Mouse (Mus musculus): ENCODE measurements around the gene Cald1. TPM values are rescaled to one million over a fixed set of nuclear protein-coding genes. Genes with fewer than 3 reads are reported as not detected.

Gene Cald1
- polyA plus RNA-seq, 1 experiment: 895 TPM

GRCm38 (mm10) chr6:34613122-34613521, 14.8 kb downstream of the Cald1 start:
- DNase-seq (ENCODE audit: low spot score): no peak

- DNase-seq (ENCODE audit: low spot score): no peak
Observed at GRCm38 (mm10) chr6:34615419-34615818, 17.1 kb downstream of the Cald1 start.

DNA sequence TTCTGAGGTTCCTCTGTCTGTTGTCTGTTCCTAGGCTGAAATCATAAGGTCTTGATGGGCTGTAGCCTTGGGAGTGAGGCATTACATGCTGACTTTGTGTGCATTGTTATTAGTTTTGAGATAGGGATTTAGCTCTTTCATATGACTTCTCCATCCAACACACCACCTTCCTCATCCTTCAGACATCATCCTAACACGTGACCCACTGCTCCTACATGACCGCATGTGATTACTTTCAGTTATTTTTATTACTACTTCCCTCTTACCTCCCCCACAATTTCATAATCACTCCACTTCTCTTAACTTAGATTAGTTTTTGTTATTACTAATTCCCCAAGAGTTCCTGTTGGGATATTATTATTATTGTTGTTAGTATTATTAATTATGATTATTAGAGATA, 21.2 kb downstream of the Cald1 start:
- no peak for DNase-seq (ENCODE audit: low spot score)

- DNase-seq (ENCODE audit: low spot score): no peak
Observed at GRCm38 (mm10) chr6:34620242-34620641, 21.9 kb downstream of the Cald1 start.

GRCm38 (mm10) chr6:34622865-34623264, 24.6 kb downstream of the Cald1 start:
- no peak for DNase-seq (ENCODE audit: low spot score)

DNA sequence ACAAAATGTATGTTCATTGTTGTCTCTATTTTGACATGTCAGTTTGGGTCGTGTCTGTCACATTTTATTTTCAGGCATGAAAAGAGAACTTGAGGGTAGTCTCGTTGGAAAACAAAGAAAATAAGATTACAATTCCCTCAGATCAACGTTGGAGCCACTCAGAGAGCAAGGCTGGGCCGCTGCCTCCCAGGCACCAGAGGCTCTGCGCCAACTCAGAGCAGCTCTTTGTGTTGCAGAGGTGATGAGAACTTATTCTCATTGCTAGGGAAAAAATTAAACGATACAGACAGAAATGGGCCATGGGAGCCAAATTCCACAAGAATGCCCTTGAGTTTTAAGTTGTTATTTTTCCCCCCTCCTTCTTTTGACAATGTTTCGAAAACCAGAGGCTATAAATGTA, 25.0 kb downstream of the Cald1 start:
- DNase-seq (ENCODE audit: low spot score): no peak

DNA sequence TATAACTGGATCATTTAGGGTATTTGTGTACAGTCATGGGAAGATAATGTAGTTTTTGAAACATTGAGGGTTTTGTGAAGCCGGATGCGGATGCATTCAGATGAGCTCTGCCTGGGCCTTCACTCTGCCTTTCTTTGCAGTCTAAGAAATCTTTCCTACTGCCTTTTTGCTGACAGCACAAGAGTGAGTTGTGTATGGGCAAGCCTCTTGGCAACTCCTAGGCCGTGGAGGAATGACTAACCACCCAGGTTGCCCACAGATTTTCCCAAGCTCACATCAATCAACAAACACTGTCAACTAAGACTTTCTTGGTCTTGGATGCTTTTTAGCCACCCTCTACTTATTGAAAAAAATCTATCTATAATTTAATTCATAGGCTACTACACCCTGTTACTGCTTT, 26.2 kb downstream of the Cald1 start:
- no peak for DNase-seq (ENCODE audit: low spot score)

DNA sequence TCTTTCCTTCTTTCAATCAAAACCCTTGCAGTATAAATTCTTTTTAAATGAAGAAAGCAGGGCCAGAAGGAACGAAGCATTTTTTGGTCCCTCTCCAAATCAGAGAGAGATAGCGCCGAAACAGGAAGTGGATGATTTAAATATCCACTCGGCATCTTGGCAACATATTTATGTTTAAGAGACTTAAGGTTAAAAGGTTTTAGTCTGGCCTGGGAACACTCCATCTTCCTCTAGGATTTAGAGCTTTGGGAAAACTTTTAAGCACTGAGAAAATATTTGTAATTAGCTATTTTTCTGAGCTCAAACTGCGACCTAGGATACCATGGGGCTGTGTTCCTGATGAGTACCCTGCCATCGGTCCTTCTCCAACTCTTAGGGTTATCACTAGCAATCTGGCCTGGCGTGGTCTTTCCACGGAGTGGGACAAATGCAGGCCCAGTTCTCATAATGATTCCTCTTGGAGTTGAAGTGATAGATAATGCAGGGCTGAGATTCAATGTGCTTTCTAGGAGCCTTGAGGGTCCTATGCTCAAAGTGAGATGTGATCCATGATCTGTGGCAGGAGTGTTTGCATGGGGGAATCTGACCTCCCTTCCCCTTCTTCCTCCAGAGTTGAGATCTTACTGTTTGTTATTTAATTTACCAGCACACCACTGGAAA, 28.4 kb downstream of the Cald1 start:
- DNase-seq (ENCODE audit: low spot score): no peak

DNA sequence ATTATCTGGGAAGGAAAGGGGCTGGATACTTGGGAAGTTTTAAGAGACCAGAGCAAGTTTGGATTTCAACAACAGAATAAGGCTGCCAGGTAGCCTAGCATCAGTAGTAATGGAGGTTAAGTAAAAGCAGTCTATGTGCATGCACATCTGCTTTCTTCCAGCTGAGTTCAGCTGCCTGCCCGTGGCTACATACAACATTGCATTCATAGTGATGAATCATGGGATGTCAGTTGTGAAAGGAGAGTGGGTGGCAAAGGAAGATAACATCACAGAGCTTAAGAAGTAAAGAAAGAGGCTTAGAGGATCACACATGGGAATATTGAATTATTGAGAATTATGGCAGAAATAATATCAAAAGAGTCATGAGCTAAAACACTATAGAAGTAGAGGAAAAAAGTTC, 29.8 kb downstream of the Cald1 start:
- no peak for DNase-seq (ENCODE audit: low spot score)

DNA sequence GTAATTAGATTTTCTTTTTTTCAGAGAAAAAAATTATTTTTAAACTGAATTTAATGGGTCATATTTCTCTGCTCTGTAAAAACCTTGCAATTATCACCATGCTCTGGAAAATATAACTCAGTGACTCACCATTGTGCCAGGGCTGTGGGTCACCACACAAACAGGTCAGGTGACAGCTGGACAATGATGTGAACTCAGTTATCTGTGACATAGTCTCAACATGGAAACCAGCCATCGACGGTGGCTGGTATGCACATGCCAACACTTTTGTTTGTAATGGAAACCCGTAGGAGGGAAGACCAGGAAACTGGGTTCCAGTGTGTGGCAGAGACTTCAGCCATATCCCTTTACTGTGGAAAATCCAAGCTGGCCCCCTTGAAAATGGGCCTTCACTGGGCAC, 35.5 kb downstream of the Cald1 start:
- DNase-seq (ENCODE audit: low spot score): no peak

DNA sequence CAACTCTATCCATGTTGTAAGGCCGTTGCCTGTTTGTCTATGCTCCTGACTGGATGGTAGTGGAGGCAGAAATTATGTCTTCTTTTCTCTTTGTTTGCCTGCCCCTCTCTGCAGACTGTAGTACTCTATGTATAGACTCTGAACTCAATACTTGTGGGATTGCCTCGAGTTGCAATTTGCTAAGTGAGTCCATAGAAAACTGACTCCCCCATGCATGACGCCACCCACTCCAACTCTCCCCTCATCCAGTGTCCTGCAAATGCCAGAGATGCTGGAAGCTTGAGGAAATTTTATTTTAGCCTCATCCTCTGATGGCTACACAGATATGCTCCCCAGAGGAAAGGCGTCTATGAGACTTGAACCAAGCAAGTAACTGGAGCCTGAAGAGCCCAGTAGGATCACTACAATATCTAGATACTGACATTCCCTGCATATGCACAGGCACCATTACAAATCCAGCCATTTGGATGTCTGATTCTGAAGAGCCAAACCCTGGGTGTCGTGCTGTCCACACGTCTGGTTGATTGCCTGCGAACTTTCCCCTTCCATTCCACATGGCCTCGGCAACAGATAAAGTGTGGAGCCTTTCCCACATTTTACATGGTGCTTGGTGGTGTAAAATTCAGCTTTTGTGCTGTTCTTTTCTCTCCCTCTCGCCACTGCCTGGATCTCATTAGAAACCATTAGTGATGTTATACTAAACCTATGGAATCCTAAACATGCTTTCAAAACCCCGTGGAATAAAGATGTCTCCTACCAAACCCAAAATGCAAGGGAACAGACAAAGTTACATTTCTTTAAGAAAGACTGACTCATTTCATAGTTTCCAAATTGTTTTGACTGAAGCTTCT, 39.5 kb downstream of the Cald1 start:
- DNase-seq (ENCODE audit: low spot score): no peak

DNA sequence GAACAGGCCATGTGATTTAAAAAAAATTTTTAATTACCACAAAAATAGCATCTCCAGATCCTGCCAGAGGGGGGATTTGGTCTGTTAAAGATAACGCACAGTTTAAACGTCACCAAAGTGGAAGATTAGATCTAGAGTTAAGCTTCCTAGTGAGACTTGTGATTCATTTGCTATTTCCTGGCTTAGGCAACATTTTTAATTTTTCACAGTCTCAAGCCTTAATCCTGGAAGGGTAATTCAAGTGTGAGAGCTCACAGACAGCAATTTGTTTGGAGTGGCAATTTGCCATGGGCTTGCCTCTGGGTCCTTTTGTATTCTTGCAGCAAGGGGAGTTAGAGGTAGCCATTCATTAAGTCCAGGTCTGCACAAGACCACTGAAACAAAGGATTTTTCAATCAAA, 40.4 kb downstream of the Cald1 start:
- DNase-seq (ENCODE audit: low spot score): no peak

GRCm38 (mm10) chr6:34640226-34640625, 41.9 kb downstream of the Cald1 start:
- DNase-seq (ENCODE audit: low spot score): no peak

- no peak for DNase-seq (ENCODE audit: low spot score)
Observed at GRCm38 (mm10) chr6:34641081-34641480, 42.8 kb downstream of the Cald1 start.

- DNase-seq (ENCODE audit: low spot score): no peak
Observed at GRCm38 (mm10) chr6:34642075-34642547, 43.8 kb downstream of the Cald1 start.

- no peak for DNase-seq (ENCODE audit: low spot score)
Observed at GRCm38 (mm10) chr6:34648017-34648787, 49.9 kb downstream of the Cald1 start.

- no peak for DNase-seq (ENCODE audit: low spot score)
Observed at GRCm38 (mm10) chr6:34651298-34651697, 53.0 kb downstream of the Cald1 start.

DNA sequence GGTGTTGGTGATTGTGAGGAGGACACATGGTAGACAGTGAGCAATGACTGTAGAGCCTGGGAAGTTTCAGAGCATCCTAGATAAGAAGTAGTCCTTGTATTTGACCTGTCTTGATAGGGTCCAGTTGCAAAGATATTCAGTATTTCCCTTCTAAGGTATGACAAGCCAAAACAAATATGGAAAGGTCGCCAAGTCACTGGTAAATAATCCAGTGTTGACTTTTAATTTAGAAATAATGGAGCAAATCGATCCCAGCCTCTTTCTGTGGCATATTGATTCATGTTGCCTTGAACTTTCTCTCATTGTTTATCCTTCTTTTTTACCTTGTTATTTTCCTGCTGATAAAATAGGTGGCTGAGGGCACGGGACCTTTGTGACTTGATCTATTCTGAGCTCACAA, 57.4 kb downstream of the Cald1 start:
- DNase-seq (ENCODE audit: low spot score): no peak

DNA sequence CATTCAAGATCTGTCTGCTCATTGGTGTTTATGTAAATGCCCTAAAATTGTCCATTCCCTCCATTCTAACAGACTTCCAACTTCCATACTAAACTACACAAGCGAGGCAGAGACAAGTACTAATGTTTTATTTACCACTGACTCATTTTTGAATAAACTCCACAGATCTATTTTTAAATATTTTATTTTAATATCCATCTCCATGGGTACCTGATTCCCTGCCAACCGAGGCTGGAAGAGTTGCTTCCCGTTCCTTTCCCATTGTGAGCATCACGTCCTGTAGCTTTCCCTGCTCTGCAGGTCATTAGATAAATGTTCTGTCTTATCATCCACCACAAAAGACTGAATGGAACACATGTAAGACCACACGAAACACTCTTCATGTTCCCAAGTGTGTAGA, 60.5 kb downstream of the Cald1 start:
- DNase-seq (ENCODE audit: low spot score): no peak

- DNase-seq (ENCODE audit: low spot score): no peak
Observed at GRCm38 (mm10) chr6:34660724-34661123, 62.4 kb downstream of the Cald1 start.

DNA sequence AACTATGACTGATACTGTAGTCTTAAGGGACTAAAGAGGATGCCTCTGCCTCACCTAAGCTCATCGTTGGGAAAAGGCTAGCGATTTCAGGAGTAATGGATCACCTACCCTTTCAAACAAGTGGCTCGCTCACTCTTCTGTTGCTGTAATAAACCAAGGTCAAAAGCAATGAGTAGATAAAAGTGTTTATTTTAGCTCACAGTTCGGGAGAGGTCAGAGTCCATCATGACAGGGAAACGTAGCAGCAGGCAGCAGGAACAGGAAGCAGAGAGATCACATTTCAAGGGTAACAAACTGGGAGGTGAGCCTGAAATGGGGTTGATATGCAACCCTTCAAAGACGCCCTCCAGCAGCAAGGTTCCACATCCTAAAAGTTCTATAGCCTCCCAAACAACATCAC, 64.3 kb downstream of the Cald1 start:
- no peak for DNase-seq (ENCODE audit: low spot score)

- DNase-seq (ENCODE audit: low spot score): no peak
Observed at GRCm38 (mm10) chr6:34664291-34664690, 66.0 kb downstream of the Cald1 start.

- DNase-seq (ENCODE audit: low spot score): no peak
Observed at GRCm38 (mm10) chr6:34664749-34665148, 66.4 kb downstream of the Cald1 start.

Measured in urinary bladder, adult 2 months (tissue).